Mouse (Mus musculus) heart, embryonic 13.5 days (tissue): Measurements from ENCODE around the gene Tead1. TPM values are rescaled to one million over a fixed set of nuclear protein-coding genes. Genes with fewer than 3 reads are reported as not detected.

Experiments
- ATAC-seq: fragments of 200-750 bp; cut with Nextera tagmentation; 2 replicates; pipeline ENCODE4 v1.8.0; 2017; ENCODE audit warnings: moderate TSS enrichment; ENCODE audit not compliant: insufficient number of reproducible peaks, low FRiP score, low TSS enrichment; ENCODE audit errors: extremely low read depth
- H3K27ac ChIP-seq: fragments of 300-500 bp; sonication (generic); replicated peaks from 2 replicates; pipeline ENCODE4 v1.5.1; 2015; ENCODE audit warnings: moderate library complexity, mild to moderate bottlenecking, inconsistent platforms
- H3K27me3 ChIP-seq: fragments of 300-500 bp; sonication (generic); replicated peaks from 2 replicates; pipeline ENCODE4 v1.6.1; 2015; ENCODE audit warnings: mild to moderate bottlenecking, inconsistent platforms
- H3K36me3 ChIP-seq: fragments of 300-500 bp; sonication (generic); 2 replicates; pipeline ENCODE4 v1.6.1; 2015; ENCODE audit warnings: mild to moderate bottlenecking, inconsistent platforms
- H3K4me1 ChIP-seq: fragments of 300-500 bp; sonication (generic); 2 replicates; pipeline ENCODE4 v1.6.1; 2015; ENCODE audit warnings: inconsistent platforms
- H3K4me2 ChIP-seq: fragments of 300-500 bp; sonication (generic); 2 replicates; pipeline ENCODE4 v1.6.1; 2015; ENCODE audit warnings: inconsistent platforms, mild to moderate bottlenecking, moderate library complexity
- H3K4me3 ChIP-seq: fragments of 300-500 bp; sonication (generic); 2 replicates; pipeline ENCODE4 v1.5.1; 2015; ENCODE audit warnings: moderate library complexity, mild to moderate bottlenecking, inconsistent platforms
- H3K9ac ChIP-seq: fragments of 300-500 bp; sonication (generic); 2 replicates; pipeline ENCODE4 v1.6.1; 2015; ENCODE audit warnings: inconsistent platforms, mild to moderate bottlenecking, moderate library complexity
- H3K9me3 ChIP-seq: fragments of 300-500 bp; sonication (generic); 2 replicates; pipeline ENCODE4 v1.6.1; 2016; ENCODE audit warnings: inconsistent platforms
- WGBS: fragments of 180-500 bp; shearing (Covaris S2); methylation state at CpG from one replicate; pipeline ENCODE4 v1.1.7; 2015; ENCODE audit warnings: mixed read lengths; 5-methylcytosine and 5-hydroxymethylcytosine counted together
- polyA plus RNA-seq: library from polyadenylated mRNA; unstranded; fragments of >200 nt; fragmentation: Nextera tagmentation; extraction: Ambion mirVana; gene quantifications from 2 replicates; pipeline ENCODE4 v1.2.1, GENCODE M21; 2015

The Tead1 gene
- polyA plus RNA-seq, 1 experiment from 2014 or later = 25.2 TPM

DNA sequence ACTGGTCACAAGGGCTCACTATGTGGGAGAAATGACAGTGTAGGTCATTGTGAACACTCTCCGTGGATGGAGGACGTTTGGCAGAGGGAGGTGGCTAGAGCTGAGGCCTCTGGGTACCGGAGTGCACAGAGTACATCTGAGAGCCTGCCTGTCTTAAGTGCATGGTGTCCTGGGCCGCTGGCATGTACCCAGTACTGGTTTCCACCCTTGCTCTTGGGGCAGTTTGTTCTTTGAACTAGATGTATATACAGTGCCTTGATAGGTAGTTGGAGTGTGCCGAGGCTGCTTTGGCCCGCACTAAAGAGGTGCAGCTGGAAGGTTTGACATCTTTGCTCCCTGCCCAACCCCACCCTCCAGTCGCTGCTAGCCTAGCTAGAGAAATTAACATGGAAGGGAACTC is 114.8 kb downstream of the Tead1 start:
- H3K27me3 ChIP-seq = no peaks in the 10 kb centered on the region
- peak overlapping the region; percentile 50 for H3K9ac ChIP-seq
- 39% methylated on average over 7 of the region's 7 CpGs for WGBS
- H3K4me3 ChIP-seq = no peak overlapping the region
- no peak overlapping the region for H3K4me2 ChIP-seq
- H3K9me3 ChIP-seq = no peaks in the 10 kb centered on the region
- H3K36me3 ChIP-seq = 0 out of 2 replicates have a peak, but pooled peaks cover 2% of the 10 kb centered on the region
- ATAC-seq = no peak; the same call in 1 of the 2 replicates
- H3K27ac ChIP-seq = peak overlapping the region; percentile 70
- peaks cover 82% of the 10 kb centered on the region for H3K4me1 ChIP-seq

DNA sequence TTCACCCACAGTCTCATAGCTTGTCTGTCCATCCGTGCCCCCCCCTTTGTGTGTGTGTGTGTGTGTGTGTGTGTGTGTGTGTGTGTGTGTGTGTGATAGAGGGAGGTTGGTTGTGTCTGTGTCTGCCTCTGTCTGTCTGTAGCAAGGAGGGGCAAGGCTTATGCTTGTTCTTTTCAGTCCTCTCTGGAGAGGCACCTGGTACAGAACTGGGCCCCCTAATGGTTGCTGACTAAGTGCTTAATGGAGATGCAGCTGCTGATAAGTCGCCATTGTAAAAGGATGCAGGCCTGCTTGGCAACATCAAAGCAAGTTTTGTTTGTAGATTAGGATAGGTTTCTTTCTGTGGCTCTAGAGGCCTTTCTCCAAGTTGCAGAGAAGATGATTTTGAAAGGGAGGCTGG is 115.4 kb downstream of the Tead1 start:
- Histone ChIP-seq H3K4me2 (no peak overlapping the region), H3K27me3 (no peaks in the 10 kb centered on the region), H3K27ac (peak overlapping the region; percentile 70), H3K4me3 (no peak overlapping the region), H3K9ac (peak overlapping the region; percentile 50), H3K4me1 (peaks cover 76% of the 10 kb centered on the region), H3K36me3 (0 out of 2 replicates have a peak, but pooled peaks cover 2% of the 10 kb centered on the region), H3K9me3 (no peaks in the 10 kb centered on the region)
- 26% methylated on average over 2 of the region's 2 CpGs for WGBS
- no peak for ATAC-seq

DNA sequence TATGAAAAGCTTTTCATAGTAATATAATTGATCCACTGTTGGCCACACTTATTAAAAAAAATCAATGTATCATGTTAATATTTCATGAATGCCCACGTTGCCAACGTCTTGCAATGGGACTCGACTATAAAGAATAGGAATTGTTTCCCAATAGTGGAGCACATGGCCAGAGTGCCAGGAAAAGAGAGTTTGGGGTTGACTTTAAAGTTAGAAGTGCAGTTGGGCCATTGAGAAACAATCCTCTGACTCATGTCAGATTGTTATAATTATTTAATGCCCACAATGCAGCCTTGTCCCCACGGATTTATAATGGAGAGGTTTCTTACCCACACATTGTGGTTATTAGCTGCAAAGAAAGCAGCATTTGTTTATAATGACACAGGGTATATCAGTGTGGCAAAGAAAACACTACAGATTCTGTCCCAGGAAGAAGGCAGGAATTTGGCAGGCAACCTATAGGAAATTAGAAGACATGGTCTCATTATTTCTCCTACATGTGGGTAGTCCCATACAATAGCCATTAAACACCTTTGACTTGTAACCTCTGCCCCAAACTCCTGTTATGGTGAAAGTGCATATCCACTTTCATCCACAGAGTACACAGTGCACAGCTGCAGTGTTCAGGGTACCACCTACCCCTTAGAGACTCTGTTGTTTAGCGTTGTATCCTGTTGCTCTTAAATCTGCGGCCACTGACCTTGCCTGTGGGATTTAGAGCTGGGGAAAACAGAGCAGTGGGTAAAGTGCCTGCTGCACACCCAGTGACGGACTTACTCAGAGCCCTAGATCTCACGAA is 118.6 kb downstream of the Tead1 start:
- peaks cover 80% of the 10 kb centered on the region for H3K4me1 ChIP-seq
- no peaks in the 10 kb centered on the region for H3K27me3 ChIP-seq
- no peak overlapping the region for H3K4me2 ChIP-seq
- WGBS = 87% methylated on average over 8 of the region's 8 CpGs
- H3K9me3 ChIP-seq = no peaks in the 10 kb centered on the region
- no peaks in the 10 kb centered on the region for H3K36me3 ChIP-seq
- H3K9ac ChIP-seq = no peak overlapping the region
- no peak for ATAC-seq
- no peak overlapping the region for H3K4me3 ChIP-seq
- H3K27ac ChIP-seq = no peak overlapping the region

DNA sequence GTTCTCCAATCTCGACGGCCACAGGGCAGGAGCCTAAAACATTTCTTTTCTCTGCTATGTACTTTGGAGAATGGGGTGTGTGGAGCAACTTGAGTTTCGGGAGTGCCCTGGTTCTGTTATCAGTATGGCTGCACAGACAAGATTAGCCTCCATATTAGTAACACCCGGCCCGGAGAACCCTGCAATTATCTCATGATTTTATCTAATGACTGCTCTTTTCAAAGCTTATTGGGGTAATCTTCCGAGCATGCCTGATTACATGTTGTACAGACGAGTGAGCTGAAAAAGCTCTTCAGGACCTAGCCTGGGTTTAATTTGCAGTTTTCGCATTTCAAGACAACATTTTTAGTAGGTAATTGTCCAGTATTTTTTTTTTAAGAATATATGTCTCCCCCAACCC is 122.6 kb downstream of the Tead1 start:
- peaks cover 79% of the 10 kb centered on the region for H3K4me1 ChIP-seq
- no peaks in the 10 kb centered on the region for H3K9me3 ChIP-seq
- H3K9ac ChIP-seq = peak overlapping the region; percentile 29; the same call in 1 of the 2 replicates
- no peaks in the 10 kb centered on the region for H3K27me3 ChIP-seq
- ATAC-seq = no peak
- no peak overlapping the region for H3K4me3 ChIP-seq
- WGBS = 33% methylated on average over 8 of the region's 8 CpGs
- H3K4me2 ChIP-seq = peak overlapping the region; percentile 5; the same call in 1 of the 2 replicates
- H3K27ac ChIP-seq = 0 out of 2 replicates have a peak overlapping the region, but pooled peaks have one; percentile 44
- H3K36me3 ChIP-seq = no peaks in the 10 kb centered on the region

DNA sequence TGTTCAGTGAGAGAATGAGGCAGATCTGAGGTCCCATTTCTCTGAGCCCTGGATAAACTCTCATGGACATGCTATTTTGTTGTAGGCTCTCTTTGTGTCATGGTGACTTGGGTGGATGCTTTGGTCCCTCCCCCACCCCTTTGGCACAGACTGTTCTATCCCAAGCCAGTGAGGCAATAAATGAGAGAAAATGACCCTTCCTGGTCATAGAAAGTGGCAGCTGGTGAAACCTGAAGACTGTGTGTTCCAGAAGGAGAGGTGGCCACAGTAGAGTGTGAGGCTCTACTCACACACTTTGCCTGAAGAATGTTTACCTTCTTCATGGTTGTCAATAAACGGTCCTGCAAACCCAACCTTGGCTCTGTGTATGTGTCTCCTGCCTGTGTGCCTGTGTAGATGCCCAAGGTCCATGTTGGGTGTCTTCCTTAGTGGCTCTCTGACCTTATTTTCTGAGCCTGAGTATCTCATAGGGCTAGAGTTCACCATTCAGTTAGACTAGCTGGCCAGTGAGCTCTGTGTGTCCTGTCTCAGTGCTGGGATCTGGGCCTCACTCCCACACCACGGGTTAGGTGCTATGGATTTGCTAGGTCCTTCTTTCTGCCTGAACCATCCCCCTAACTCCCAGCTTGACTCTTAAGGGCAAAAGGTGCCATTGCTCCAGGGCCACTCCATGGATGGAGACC is 127.7 kb downstream of the Tead1 start:
- no peaks in the 10 kb centered on the region for H3K9me3 ChIP-seq
- H3K4me3 ChIP-seq = peak overlapping the region; percentile 37
- WGBS = 33% methylated on average over 2 of the region's 2 CpGs
- H3K36me3 ChIP-seq = no peaks in the 10 kb centered on the region
- peak overlapping the region; percentile 77 for H3K27ac ChIP-seq
- peak overlapping the region; percentile 66 for H3K4me2 ChIP-seq
- peak overlapping the region; percentile 45 for H3K9ac ChIP-seq
- ATAC-seq = no peak
- H3K4me1 ChIP-seq = peaks cover 86% of the 10 kb centered on the region
- no peaks in the 10 kb centered on the region for H3K27me3 ChIP-seq

DNA sequence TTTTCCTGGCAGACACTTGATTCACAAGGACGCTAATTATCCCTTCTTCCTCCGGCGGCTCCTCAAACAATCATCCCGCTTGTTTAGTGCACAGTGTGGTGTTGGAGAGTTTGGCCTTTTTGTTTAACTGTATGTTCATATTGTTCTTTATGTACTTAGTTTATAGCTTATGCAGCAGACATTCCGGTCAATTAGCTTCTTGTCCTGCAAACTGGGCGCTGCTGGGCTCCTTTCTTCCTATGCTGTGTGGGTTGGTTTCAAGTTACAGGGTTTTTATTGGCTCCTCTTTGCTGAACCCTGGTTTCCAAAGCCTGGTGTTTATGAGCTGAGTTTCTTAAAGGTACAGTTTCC is 128.3 kb downstream of the Tead1 start:
- Histone ChIP-seq H3K27me3 (no peaks in the 10 kb centered on the region), H3K36me3 (no peaks in the 10 kb centered on the region), H3K9ac (peak overlapping the region; percentile 45), H3K27ac (peak overlapping the region; percentile 77), H3K4me3 (peak overlapping the region; percentile 37), H3K4me1 (peaks cover 81% of the 10 kb centered on the region), H3K4me2 (peak overlapping the region; percentile 66), H3K9me3 (no peaks in the 10 kb centered on the region)
- ATAC-seq = no peak
- WGBS = 3% methylated on average over 6 of the region's 6 CpGs

DNA sequence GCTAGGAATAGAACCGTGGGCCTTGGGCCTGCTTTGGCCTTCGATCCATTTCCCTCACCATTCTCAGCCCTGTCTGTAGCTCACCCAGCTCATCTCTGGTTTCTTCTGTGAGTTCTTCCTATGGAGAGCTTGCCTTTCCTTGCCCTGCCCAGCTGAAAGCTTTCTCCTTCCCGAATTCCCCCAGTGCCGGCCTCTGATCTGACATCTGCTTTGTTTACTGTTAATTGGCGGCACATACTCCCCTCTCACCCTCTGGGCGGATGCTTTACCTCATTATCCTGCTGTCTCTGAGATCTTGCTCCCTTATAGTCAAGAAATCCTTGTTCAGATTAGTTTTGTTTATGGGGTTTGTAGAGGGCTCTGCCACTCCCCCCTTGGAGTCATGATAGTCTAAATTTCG is 131.6 kb downstream of the Tead1 start:
- H3K36me3 ChIP-seq = peaks cover 7% of the 10 kb centered on the region; the same call in 1 of the 2 replicates
- no peak overlapping the region for H3K9ac ChIP-seq
- 50% methylated on average over 7 of the region's 7 CpGs for WGBS
- no peak overlapping the region for H3K4me2 ChIP-seq
- H3K4me3 ChIP-seq = no peak overlapping the region
- H3K9me3 ChIP-seq = no peaks in the 10 kb centered on the region
- no peaks in the 10 kb centered on the region for H3K27me3 ChIP-seq
- ATAC-seq = no peak
- no peak overlapping the region for H3K27ac ChIP-seq
- H3K4me1 ChIP-seq = peaks cover 57% of the 10 kb centered on the region

DNA sequence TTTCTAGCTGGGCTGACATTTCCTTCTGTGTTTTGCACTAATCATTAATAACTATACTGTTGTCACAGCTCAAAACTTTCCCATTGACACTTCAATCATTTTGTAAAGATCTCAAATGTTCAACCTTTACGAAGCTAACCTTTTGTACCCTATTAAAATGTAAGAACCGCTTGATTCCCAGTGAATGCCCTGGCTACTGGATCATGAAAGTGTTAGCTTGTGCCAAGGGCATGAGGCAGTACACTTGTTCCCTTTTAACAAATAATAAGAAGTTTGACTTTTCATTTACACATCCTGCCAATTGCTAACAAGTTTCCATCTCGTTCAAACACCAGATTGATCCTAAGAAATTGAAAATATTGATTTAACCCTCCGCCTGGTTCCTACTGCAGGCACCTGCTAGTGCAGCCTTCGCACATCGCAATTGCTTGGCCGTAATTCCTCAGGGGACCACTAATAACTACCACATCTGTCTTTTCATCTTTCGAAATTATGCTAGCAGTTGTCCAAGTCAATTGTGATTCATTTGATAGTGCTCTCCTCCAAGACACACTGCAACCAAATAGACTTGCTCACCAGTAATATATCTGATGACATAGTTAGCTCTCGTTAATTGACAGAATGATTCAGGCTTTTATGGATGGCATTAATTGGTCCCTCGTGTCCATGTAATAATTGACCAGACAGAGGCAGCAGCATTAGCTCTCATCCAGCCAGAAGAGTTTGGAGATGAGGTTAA is 133.1 kb downstream of the Tead1 start:
- Histone ChIP-seq H3K27ac (no peak overlapping the region), H3K4me1 (peaks cover 53% of the 10 kb centered on the region), H3K9ac (no peak overlapping the region), H3K27me3 (no peaks in the 10 kb centered on the region), H3K9me3 (no peaks in the 10 kb centered on the region), H3K36me3 (peaks cover 7% of the 10 kb centered on the region; the same call in 1 of the 2 replicates), H3K4me2 (no peak overlapping the region), H3K4me3 (no peak overlapping the region)
- WGBS = 88% methylated on average over 10 of the region's 10 CpGs
- no peak for ATAC-seq

DNA sequence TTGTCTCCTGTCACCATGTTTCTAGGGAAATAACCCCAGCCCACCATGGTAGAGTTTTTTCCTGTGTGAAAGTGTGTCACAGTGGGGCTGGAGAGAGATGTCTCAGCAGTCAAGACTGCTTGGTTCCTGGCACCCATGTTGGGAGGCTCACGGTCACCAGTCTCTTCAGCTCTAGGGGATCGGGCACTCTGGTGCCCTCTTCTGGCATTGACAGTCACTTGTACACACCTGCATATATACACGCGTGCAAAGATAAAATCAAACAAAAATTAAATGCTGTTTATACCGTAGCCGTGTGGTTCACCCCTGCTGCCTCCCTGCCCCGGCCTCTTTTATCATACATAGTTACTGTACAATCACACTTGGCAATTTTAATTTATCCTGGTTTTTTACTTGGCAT is 134.0 kb downstream of the Tead1 start:
- H3K36me3 ChIP-seq = peaks cover 7% of the 10 kb centered on the region; the same call in 1 of the 2 replicates
- no peak overlapping the region for H3K9ac ChIP-seq
- WGBS = 91% methylated on average over 7 of the region's 7 CpGs
- no peak overlapping the region for H3K27ac ChIP-seq
- ATAC-seq = no peak
- no peak overlapping the region for H3K4me3 ChIP-seq
- no peaks in the 10 kb centered on the region for H3K27me3 ChIP-seq
- H3K4me2 ChIP-seq = no peak overlapping the region
- peaks cover 43% of the 10 kb centered on the region for H3K4me1 ChIP-seq
- no peaks in the 10 kb centered on the region for H3K9me3 ChIP-seq

DNA sequence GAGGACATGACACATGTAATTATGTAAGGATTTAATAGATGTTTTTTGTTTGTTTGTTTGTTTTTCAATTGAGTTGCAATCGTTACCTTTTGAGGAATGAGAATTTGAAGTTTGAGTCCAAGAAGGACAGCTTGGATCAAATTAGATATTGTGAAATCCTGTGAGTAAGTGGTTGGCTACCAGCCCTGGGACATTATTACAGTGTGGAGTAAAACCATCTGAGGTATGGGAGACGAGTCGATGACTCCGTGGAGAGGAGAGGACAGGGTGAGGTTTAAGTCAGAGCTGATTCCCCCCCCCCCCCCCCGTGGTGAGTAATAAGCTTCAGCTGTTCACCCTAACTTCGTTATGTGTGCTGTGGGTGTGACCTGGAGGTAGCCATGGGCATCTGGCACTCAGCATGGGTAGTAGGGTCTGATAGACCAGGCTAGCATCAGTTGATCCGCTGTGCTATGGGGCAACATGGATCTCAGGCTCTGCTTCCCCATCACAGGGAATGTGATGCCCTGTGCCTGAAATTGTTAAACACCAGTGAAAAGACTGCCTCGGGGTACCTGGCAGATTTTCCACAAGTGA is 134.7 kb downstream of the Tead1 start:
- H3K27me3 ChIP-seq = no peaks in the 10 kb centered on the region
- no peak overlapping the region for H3K4me2 ChIP-seq
- 78% methylated on average over 8 of the region's 8 CpGs for WGBS
- no peak overlapping the region for H3K9ac ChIP-seq
- no peak overlapping the region for H3K27ac ChIP-seq
- no peak overlapping the region for H3K4me3 ChIP-seq
- no peaks in the 10 kb centered on the region for H3K9me3 ChIP-seq
- H3K36me3 ChIP-seq = peaks cover 7% of the 10 kb centered on the region; the same call in 1 of the 2 replicates
- H3K4me1 ChIP-seq = peaks cover 42% of the 10 kb centered on the region
- ATAC-seq = no peak

DNA sequence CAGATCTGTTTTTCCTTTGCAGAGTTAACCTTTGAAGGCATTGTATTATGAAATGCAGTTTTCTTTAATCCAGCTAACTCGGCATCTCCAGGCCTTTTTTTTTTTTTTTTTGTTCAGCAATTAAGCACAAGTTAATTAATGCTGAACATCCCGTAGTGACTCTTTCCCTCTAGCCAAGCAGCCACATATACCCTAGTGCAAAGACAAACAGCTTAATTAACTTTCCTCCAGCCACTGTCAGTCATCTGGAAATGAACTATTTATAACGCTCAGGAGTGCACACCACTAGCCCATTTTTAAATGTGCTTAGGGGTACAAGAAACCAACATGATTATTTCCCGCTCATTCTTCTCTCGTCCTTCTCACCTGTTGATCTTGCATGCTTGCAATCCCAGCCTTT is 136.9 kb downstream of the Tead1 start:
- Histone ChIP-seq H3K4me3 (no peak overlapping the region), H3K27me3 (no peaks in the 10 kb centered on the region), H3K4me2 (no peak overlapping the region), H3K9me3 (no peaks in the 10 kb centered on the region), H3K36me3 (peaks cover 7% of the 10 kb centered on the region; the same call in 1 of the 2 replicates), H3K27ac (0 out of 2 replicates have a peak overlapping the region, but pooled peaks have one; percentile 3), H3K4me1 (peaks cover 43% of the 10 kb centered on the region), H3K9ac (no peak overlapping the region)
- no peak for ATAC-seq
- 56% methylated on average over 5 of the region's 5 CpGs for WGBS
